In genomic region chr2:122221798-122222197, GRCm38 (mm10) we compare ENCODE assay signal across 37 mouse cellular contexts. TPM values are rescaled to one million over a fixed set of nuclear protein-coding genes. Genes with fewer than 3 reads are reported as not detected.
A peak's percentile ranks its signal among the peaks of the same experiment; 100 is the strongest.
DNase-seq lines count a peak whose midpoint lies in the region; ATAC-seq and TF ChIP-seq lines count a peak whose summit lies in the region.
"Had no signal": no experiment of that assay in that cellular context is flagged by ENCODE, and none has a peak within 500 bp of the region (broad histone marks: within the 10 kb centered on the region; RNA-seq: fewer than 3 reads in every experiment).

No protein-coding gene starts in this region.

- H3K27ac ChIP-seq in liver, embryonic 11.5 days (ENCODE audit: low read depth, low read length): no peak overlapping the region
- no peak overlapping the region for H3K27ac ChIP-seq in liver, embryonic 16.5 days (ENCODE audit: low read length)
- H3K27ac ChIP-seq in heart, adult 2 months: no peak overlapping the region
- H3K27ac ChIP-seq: hindbrain, embryonic 14.5 days; kidney, embryonic 15.5 days; limb, embryonic 13.5 days; stomach, postnatal 0 days had no signal

- ATAC-seq in G1E (ENCODE audit: extremely low read depth, insufficient number of reproducible peaks, low FRiP score, poor library complexity, severe bottlenecking): peak; percentile 58
- 0 out of 2 replicates have a peak, but pooled peaks have one; percentile 44 for ATAC-seq in erythroblast, adult 5-6 weeks (replicated peaks; ENCODE audit: low FRiP score, poor library complexity, severe bottlenecking)
- ATAC-seq in liver, embryonic 11.5 days (replicated peaks; ENCODE audit: low FRiP score): peak; percentile 32; the same call in 1 of the 2 replicates
- peak; percentile 51; the same call in 1 of the 2 replicates for ATAC-seq in liver, embryonic 16.5 days (ENCODE audit: low read depth)
- ATAC-seq: forebrain, embryonic 14.5 days had no signal

- H3K36me3 ChIP-seq in G1E (replicated peaks): no peaks in the 10 kb centered on the region
- H3K36me3 ChIP-seq in liver, embryonic 11.5 days (ENCODE audit: control insufficient read depth, insufficient read depth, low read length): no peaks in the 10 kb centered on the region
- no peaks in the 10 kb centered on the region for H3K36me3 ChIP-seq in liver, embryonic 16.5 days (ENCODE audit: control insufficient read depth, insufficient read depth)
- no peaks in the 10 kb centered on the region for H3K36me3 ChIP-seq in heart, adult 2 months (ENCODE audit: control insufficient read depth, insufficient read depth, low read length)
- H3K36me3 ChIP-seq: kidney, embryonic 15.5 days; limb, embryonic 13.5 days had no signal

- TF ChIP-seq POLR2A in heart, adult 2 months (IDR thresholded peaks at IDR 0.05; ENCODE audit: insufficient read depth, low read depth, low read length): no peak

- H3K79me2 ChIP-seq in heart, adult 2 months (replicated peaks; ENCODE audit: control insufficient read depth, insufficient read depth, low read length): no peaks in the 10 kb centered on the region

- 38% methylated on average over 5 of the region's 5 CpGs for WGBS in liver, embryonic 11.5 days
- WGBS in liver, embryonic 16.5 days (ENCODE audit: insufficient replicate concordance): 32% methylated on average over 5 of the region's 5 CpGs
- 36% methylated on average over 5 of the region's 5 CpGs for WGBS in heart, adult 2 months

- DNase-seq in G1E (ENCODE audit: low spot score): no peak
- DNase-seq in liver, embryonic 11.5 days (ENCODE audit: low spot score): no peak
- DNase-seq in spleen, postnatal 14 days (ENCODE audit: low spot score in 2 of 2): no peak
- DNase-seq in heart, adult 2 months: no peak
- DNase-seq in cerebellum, postnatal 25 days: no peak
- DNase-seq: adrenal gland, adult 8-10 months; cerebellum, adult 8-10 months; cerebellum, postnatal 36 days; gastrocnemius, postnatal 14 days; kidney, adult 11 months; kidney, postnatal 25 days; lung, adult 2 months; lung, postnatal 10 days; midbrain, embryonic 14.5 days; retina, postnatal 1 day; right cerebral cortex, postnatal 14 days; spleen, adult 18-20 months; thymus, adult 18-20 months; thymus, postnatal 36 days had no signal

- H3K9ac ChIP-seq in liver, embryonic 11.5 days (ENCODE audit: low read depth, low read length): no peak overlapping the region
- no peak overlapping the region for H3K9ac ChIP-seq in liver, embryonic 16.5 days (ENCODE audit: low read depth, low read length)
- H3K9ac ChIP-seq in heart, adult 2 months (ENCODE audit: low read depth, low read length): no peak overlapping the region
- H3K9ac ChIP-seq: hindbrain, embryonic 14.5 days; kidney, embryonic 15.5 days; limb, embryonic 13.5 days had no signal

- peak overlapping the region; percentile 48; the same call in 1 of the 2 replicates for H3K4me3 ChIP-seq in G1E (ENCODE audit: low read depth, low read length)
- no peak overlapping the region for H3K4me3 ChIP-seq in liver, embryonic 11.5 days (ENCODE audit: low read depth, low read length)
- no peak overlapping the region for H3K4me3 ChIP-seq in liver, embryonic 16.5 days (ENCODE audit: low read depth, low read length)
- H3K4me3 ChIP-seq in heart, adult 2 months: no peak overlapping the region
- H3K4me3 ChIP-seq: kidney, embryonic 15.5 days; limb, embryonic 13.5 days had no signal

- no peak for TF ChIP-seq CTCF in G1E (IDR thresholded peaks at IDR 0.05; ENCODE audit: low read depth, low read length)
- no peak for TF ChIP-seq CTCF in heart, adult 2 months (IDR thresholded peaks at IDR 0.05)

- intact Hi-C loops in heart, adult 2 months (cut with DNase I): no loop called here

- no peaks in the 10 kb centered on the region for H3K9me3 ChIP-seq in G1E (replicated peaks)
- H3K9me3 ChIP-seq in liver, embryonic 11.5 days (ENCODE audit: control insufficient read depth, low read length): no peaks in the 10 kb centered on the region
- no peaks in the 10 kb centered on the region for H3K9me3 ChIP-seq in liver, embryonic 16.5 days (replicated peaks; ENCODE audit: control insufficient read depth, low read length)
- H3K9me3 ChIP-seq: kidney, embryonic 15.5 days; limb, embryonic 13.5 days had no signal

- no peak for TF ChIP-seq EP300 in heart, adult 2 months (IDR thresholded peaks at IDR 0.05; ENCODE audit: insufficient read depth, low read depth, low read length)

- no peaks in the 10 kb centered on the region for H3K27me3 ChIP-seq in G1E (ENCODE audit: insufficient read depth, low read length)
- no peaks in the 10 kb centered on the region for H3K27me3 ChIP-seq in liver, embryonic 11.5 days (replicated peaks; ENCODE audit: control insufficient read depth, insufficient read depth, low read length)
- no peaks in the 10 kb centered on the region for H3K27me3 ChIP-seq in liver, embryonic 16.5 days (ENCODE audit: control insufficient read depth, insufficient read depth, low read depth, low read length)
- H3K27me3 ChIP-seq in heart, adult 2 months (ENCODE audit: control insufficient read depth, insufficient read depth, low read length): no peaks in the 10 kb centered on the region
- H3K27me3 ChIP-seq: kidney, embryonic 15.5 days; limb, embryonic 13.5 days had no signal

- H3K4me1 ChIP-seq in G1E (ENCODE audit: insufficient read depth, low read depth, low read length): peaks cover 50% of the 10 kb centered on the region
- H3K4me1 ChIP-seq in liver, embryonic 11.5 days (replicated peaks; ENCODE audit: control insufficient read depth, insufficient read depth, low read length): peaks cover 6% of the 10 kb centered on the region
- peaks cover 14% of the 10 kb centered on the region for H3K4me1 ChIP-seq in liver, embryonic 16.5 days (ENCODE audit: control insufficient read depth, low read depth, low read length)
- H3K4me1 ChIP-seq in heart, adult 2 months (ENCODE audit: control insufficient read depth, insufficient read depth, low read length): no peaks in the 10 kb centered on the region
- H3K4me1 ChIP-seq: kidney, embryonic 15.5 days; limb, embryonic 13.5 days had no signal

- no peak overlapping the region for H3K4me2 ChIP-seq in liver, embryonic 11.5 days
- H3K4me2 ChIP-seq in liver, embryonic 16.5 days (ENCODE audit: low read depth, low read length): no peak overlapping the region
- H3K4me2 ChIP-seq: heart, embryonic 11.5 days; hindbrain, embryonic 14.5 days; kidney, embryonic 15.5 days; limb, embryonic 13.5 days had no signal

RNA-seq across cellular contexts. Expression of gene Sord, which starts 12.8 kb away (rescaled TPM):
- total RNA-seq in G1E (2014; fragmentation: Nextera tagmentation) (211 and 213 TPM in 2 replicates), G1E (2017) (230 and 241 TPM in 2 replicates)
- polyA plus RNA-seq in G1E (2012): 91.7 and 102 TPM in 2 replicates
- total RNA-seq in erythroblast, adult 5-6 weeks (2015; ENCODE audit: low replicate concordance): 14.6 and 18.8 TPM in 2 replicates
- 15.3 and 18.7 TPM in 2 replicates for total RNA-seq in erythroblast, adult 5-6 weeks (2017; ENCODE audit: low replicate concordance)
- 172 and 180 TPM in 2 replicates for polyA plus RNA-seq in liver, embryonic 11.5 days (2014; fragmentation: Nextera tagmentation; extraction: Ambion mirVana)
- polyA plus RNA-seq in liver, embryonic 16.5 days (2015; fragmentation: Nextera tagmentation; extraction: Ambion mirVana): 193 and 196 TPM in 2 replicates
- 100 to 1,000 TPM; 169 to 202 TPM for total RNA-seq in heart, adult 2 months (2021)
- 70.0 and 115 TPM in 2 replicates for polyA plus RNA-seq in heart, adult 2 months (2012; rRNA removed)

RNA-seq across cellular contexts. Expression of gene Terb2, which starts 35.7 kb away (rescaled TPM):
- total RNA-seq in G1E (2014; fragmentation: Nextera tagmentation) (not detected in 2 replicates), G1E (2017) (not detected in 2 replicates)
- polyA plus RNA-seq in G1E (2012): not detected in 2 replicates
- total RNA-seq in erythroblast, adult 5-6 weeks (2015; ENCODE audit: low replicate concordance): not detected in 2 replicates
- not detected in 2 replicates for total RNA-seq in erythroblast, adult 5-6 weeks (2017; ENCODE audit: low replicate concordance)
- polyA plus RNA-seq in liver, embryonic 11.5 days (2014; fragmentation: Nextera tagmentation; extraction: Ambion mirVana): not detected in 2 replicates
- not detected in 2 replicates for polyA plus RNA-seq in liver, embryonic 16.5 days (2015; fragmentation: Nextera tagmentation; extraction: Ambion mirVana)
- not detected for total RNA-seq in heart, adult 2 months (2021)
- polyA plus RNA-seq in heart, adult 2 months (2012; rRNA removed): not detected in 2 replicates
- total RNA-seq: adrenal gland, adult 8-10 months; gastrocnemius, postnatal 14 days; granulocyte monocyte progenitor cell, adult 5-6 weeks; hematopoietic stem cell, adult 5-6 weeks; layer of hippocampus, adult 18-20 months; layer of hippocampus, postnatal 14 days; left cerebral cortex, adult 8-10 months; left cerebral cortex, postnatal 36 days had no signal
- polyA plus RNA-seq: embryonic facial prominence, embryonic 11.5 days; forebrain, embryonic 14.5 days; heart, embryonic 11.5 days; heart, postnatal 0 days; hindbrain, embryonic 14.5 days; kidney, embryonic 15.5 days; limb, embryonic 13.5 days; lung, adult 2 months; midbrain, embryonic 14.5 days; neural tube, embryonic 14.5 days; stomach, postnatal 0 days had no signal

RNA-seq across cellular contexts. Expression of gene Patl2, which starts 35.8 kb away (rescaled TPM):
- total RNA-seq in G1E (2014; fragmentation: Nextera tagmentation): 1.1 and 1.9 TPM in 2 replicates
- 13.7 and 14.5 TPM in 2 replicates for total RNA-seq in G1E (2017)
- 0.04 and 0.09 TPM in 2 replicates for polyA plus RNA-seq in G1E (2012)
- not detected in 2 replicates for total RNA-seq in erythroblast, adult 5-6 weeks (2015; ENCODE audit: low replicate concordance)
- total RNA-seq in erythroblast, adult 5-6 weeks (2017; ENCODE audit: low replicate concordance): not detected in 2 replicates
- polyA plus RNA-seq in liver, embryonic 11.5 days (2014; fragmentation: Nextera tagmentation; extraction: Ambion mirVana): 0.15 TPM in 1 of 2 replicates, not detected in the other
- 0.04 and 0.07 TPM in 2 replicates for polyA plus RNA-seq in liver, embryonic 16.5 days (2015; fragmentation: Nextera tagmentation; extraction: Ambion mirVana)
- not detected for total RNA-seq in heart, adult 2 months (2021)
- polyA plus RNA-seq in heart, adult 2 months (2012; rRNA removed): not detected in 2 replicates
- total RNA-seq: gastrocnemius, postnatal 14 days; granulocyte monocyte progenitor cell, adult 5-6 weeks; hematopoietic stem cell, adult 5-6 weeks; layer of hippocampus, adult 18-20 months; left cerebral cortex, postnatal 36 days; monocyte, adult 5-6 weeks had no signal
- polyA plus RNA-seq: forebrain, embryonic 14.5 days; heart, embryonic 11.5 days; hindbrain, embryonic 14.5 days; kidney, embryonic 15.5 days; limb, embryonic 13.5 days; lung, adult 2 months; midbrain, embryonic 14.5 days; stomach, postnatal 0 days had no signal
